Mouse (Mus musculus) stomach, postnatal 0 days (tissue): ENCODE results near the gene Cog2.

Source experiments
- CTCF ChIP-seq: IDR thresholded peaks from 2 replicates; pipeline ENCODE4 v1.5.1; 2016; ENCODE audit warnings: antibody characterized with exemption, low read depth, mild to moderate bottlenecking, moderate library complexity
- EP300 ChIP-seq: optimal IDR thresholded peaks from 2 replicates; pipeline ENCODE3; 2016; ENCODE audit warnings: antibody characterized with exemption

DNA sequence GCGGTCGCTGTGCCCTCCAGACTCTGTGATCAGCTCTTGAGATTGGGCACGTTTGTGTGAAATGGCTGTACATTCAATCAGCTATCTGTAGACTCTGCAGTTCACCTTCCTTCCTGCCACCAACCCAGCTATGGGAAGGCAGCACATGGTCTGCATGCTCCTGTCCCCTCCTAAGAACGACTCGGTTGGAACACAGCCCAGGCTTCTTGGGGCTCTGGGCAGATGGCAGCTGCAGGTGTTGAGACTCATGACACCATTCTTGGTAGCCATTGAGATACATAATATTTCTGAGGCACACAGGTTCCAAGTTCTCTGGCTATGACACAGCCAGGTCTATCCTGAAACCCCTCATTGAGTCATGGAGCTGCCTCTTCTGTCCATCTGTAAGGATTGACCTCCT is 22.7 kb downstream of the Cog2 start:
- TF ChIP-seq EP300 (no peak), CTCF (no peak)
